Mouse (Mus musculus): ENCODE results near the gene Mthfd1l.

DNA sequence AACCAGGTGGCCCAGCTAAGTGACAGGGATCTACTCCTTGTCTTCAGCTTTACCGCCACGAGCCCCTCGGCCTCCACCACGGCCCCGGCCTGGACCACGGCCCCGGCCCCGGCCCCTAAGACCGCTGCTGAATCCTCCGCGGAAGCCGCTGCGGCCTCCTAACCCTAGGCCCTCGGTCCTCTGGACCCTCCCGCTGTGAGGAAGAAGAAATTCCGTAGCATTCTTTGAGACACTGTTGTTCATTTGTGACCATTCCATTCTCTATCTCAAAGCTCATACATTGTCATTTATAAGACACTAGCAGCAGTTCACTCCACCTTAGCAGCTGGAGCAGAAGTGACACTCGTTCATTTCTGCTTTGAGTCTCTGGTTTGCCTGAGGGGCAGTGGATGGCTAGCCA, 26.0 kb upstream of the Mthfd1l start:
- TF ChIP-seq CTCF (IDR thresholded peaks at IDR 0.05; ENCODE audit: borderline replicate concordance, insufficient read depth, low read depth, low read length) (no peak), POLR2A (IDR thresholded peaks at IDR 0.05; ENCODE audit: borderline replicate concordance, insufficient read depth, low read length) (no peak)
